Mouse (Mus musculus) CH12.LX (cell line): Measurements from ENCODE around the gene Ptprg. TPM values are rescaled to one million over a fixed set of nuclear protein-coding genes. Genes with fewer than 3 reads are reported as not detected.

Source experiments
- DNase-seq: peaks from one replicate; pipeline ENCODE4 v3.0.0-alpha.2; 2013; ENCODE audit errors: extremely low read depth
- H3K27ac ChIP-seq: 2 replicates; pipeline ENCODE4 v1.5.1; 2012; ENCODE audit warnings: low read depth, mild to moderate bottlenecking, control low read depth, moderate library complexity; ENCODE audit not compliant: insufficient read depth
- H3K27me3 ChIP-seq: replicated peaks from 2 replicates; pipeline ENCODE3; 2012; ENCODE audit warnings: inconsistent platforms
- H3K36me3 ChIP-seq, 2 experiments: replicated peaks in 1 of 2; 2 replicates each; pipeline versions ENCODE3 to v1.6.1; 2012; ENCODE audit warnings: inconsistent platforms in 1 of 2, low read length in 1 of 2, mild to moderate bottlenecking in 1 of 2, mixed read lengths in 1 of 2, moderate library complexity in 1 of 2; ENCODE audit not compliant: control insufficient read depth in 1 of 2, insufficient read depth in 1 of 2
- H3K4me1 ChIP-seq, 2 experiments: 2 replicates each; pipeline ENCODE4 v1.6.1; 2012; ENCODE audit warnings: inconsistent platforms in 1 of 2, moderate library complexity in 1 of 2; ENCODE audit not compliant: insufficient read depth in 2 of 2, control insufficient read depth in 1 of 2
- H3K4me2 ChIP-seq: 2 replicates; pipeline ENCODE4 v1.6.1; 2012; ENCODE audit warnings: low read depth, mild to moderate bottlenecking, control low read depth; ENCODE audit not compliant: poor library complexity, insufficient read depth, severe bottlenecking
- H3K4me3 ChIP-seq, 3 experiments: fragments of 150-350 bp in 1 of 3; sonication (generic) in 1 of 3; replicated peaks in 1 of 3; 2 replicates each; pipeline versions ENCODE3 to v1.5.1; 2011 to 2012; ENCODE audit warnings: low read depth in 2 of 3, low read length in 2 of 3, mild to moderate bottlenecking in 2 of 3, moderate library complexity in 2 of 3, control low read depth in 1 of 3, improper control_type of control experiment in 1 of 3, inconsistent platforms in 1 of 3, mixed read lengths in 1 of 3; ENCODE audit not compliant: poor library complexity in 1 of 3
- H3K79me2 ChIP-seq: replicated peaks from 2 replicates; pipeline ENCODE4 v1.6.1; 2012; ENCODE audit warnings: mild to moderate bottlenecking, moderate library complexity; ENCODE audit not compliant: control insufficient read depth, poor library complexity, insufficient read depth, severe bottlenecking; ENCODE audit errors: extremely low read depth
- H3K9ac ChIP-seq: 2 replicates; pipeline ENCODE4 v1.6.1; 2012; ENCODE audit warnings: low read depth, mild to moderate bottlenecking, control low read depth, moderate library complexity; ENCODE audit not compliant: insufficient read depth
- H3K9me3 ChIP-seq: replicated peaks from 2 replicates; pipeline ENCODE3; 2012; ENCODE audit warnings: low read length, inconsistent platforms, mixed read lengths
- CHD2 ChIP-seq: IDR thresholded peaks from 2 replicates; pipeline ENCODE4 v1.6.1; 2011; ENCODE audit warnings: low read length, improper control_type of control experiment
- CTCF ChIP-seq, 2 experiments: IDR thresholded peaks in 1 of 2; conservative IDR thresholded peaks in 1 of 2; 2 replicates each; pipeline ENCODE4 v1.5.1; 2011 to 2012; ENCODE audit warnings: low read depth in 2 of 2, low read length in 2 of 2, improper control_type of control experiment in 1 of 2, inconsistent platforms in 1 of 2, mild to moderate bottlenecking in 1 of 2, moderate library complexity in 1 of 2
- ELF1 ChIP-seq: IDR thresholded peaks from 2 replicates; pipeline ENCODE4 v1.6.1; 2014; ENCODE audit warnings: low read depth, mild to moderate bottlenecking, inconsistent platforms, low read length, improper control_type of control experiment
- GABPA ChIP-seq: IDR thresholded peaks from 2 replicates; pipeline ENCODE4 v1.6.1; 2012; ENCODE audit warnings: low read depth, low read length, improper control_type of control experiment, inconsistent platforms; ENCODE audit not compliant: insufficient replicate concordance
- HCFC1 ChIP-seq: IDR thresholded peaks from 2 replicates; pipeline ENCODE4 v1.6.1; 2012; ENCODE audit warnings: low read depth, mild to moderate bottlenecking, inconsistent platforms, low read length, improper control_type of control experiment
- JUN ChIP-seq: IDR thresholded peaks from 2 replicates; pipeline ENCODE4 v1.6.1; 2011; ENCODE audit warnings: low read depth, mild to moderate bottlenecking, low read length, improper control_type of control experiment, moderate library complexity; ENCODE audit not compliant: insufficient read depth
- JUND ChIP-seq: conservative IDR thresholded peaks from 2 replicates; pipeline ENCODE4 v1.6.1; 2011; ENCODE audit warnings: low read depth, low read length, improper control_type of control experiment
- KAT2A ChIP-seq: IDR thresholded peaks from 2 replicates; pipeline ENCODE4 v1.6.1; 2012; ENCODE audit warnings: low read length, improper control_type of control experiment, inconsistent platforms; ENCODE audit not compliant: insufficient replicate concordance
- MAFK ChIP-seq: IDR thresholded peaks from 2 replicates; pipeline ENCODE4 v1.6.1; 2011; ENCODE audit warnings: low read length, improper control_type of control experiment; ENCODE audit not compliant: insufficient replicate concordance
- MAZ ChIP-seq: IDR thresholded peaks from 2 replicates; pipeline ENCODE4 v1.6.1; 2012; ENCODE audit warnings: low read depth, mild to moderate bottlenecking, inconsistent platforms, low read length, improper control_type of control experiment, moderate library complexity
- MXI1 ChIP-seq: IDR thresholded peaks from 2 replicates; pipeline ENCODE4 v1.6.1; 2011; ENCODE audit warnings: mild to moderate bottlenecking, low read depth, low read length, improper control_type of control experiment
- MYC ChIP-seq: IDR thresholded peaks from 2 replicates; pipeline ENCODE4 v1.6.1; 2011; ENCODE audit warnings: low read depth, mild to moderate bottlenecking, improper control_type of control experiment, low read length
- NRF1 ChIP-seq: IDR thresholded peaks from 2 replicates; pipeline ENCODE4 v1.6.1; 2014; ENCODE audit warnings: low read depth, mild to moderate bottlenecking, inconsistent platforms, low read length, improper control_type of control experiment, moderate library complexity
- PAX5 ChIP-seq: IDR thresholded peaks from 2 replicates; pipeline ENCODE4 v1.6.1; 2012; ENCODE audit warnings: low read length, inconsistent platforms, mixed read lengths
- POLR2A ChIP-seq: IDR thresholded peaks from 2 replicates; pipeline ENCODE4 v1.6.1; 2011; ENCODE audit warnings: low read depth, mild to moderate bottlenecking, improper control_type of control experiment, low read length
- RCOR1 ChIP-seq: conservative IDR thresholded peaks from 2 replicates; pipeline ENCODE4 v1.6.1; 2012; ENCODE audit warnings: low read depth, mild to moderate bottlenecking, inconsistent platforms, low read length, improper control_type of control experiment
- SIN3A ChIP-seq: IDR thresholded peaks from 2 replicates; pipeline ENCODE4 v1.6.1; 2012; ENCODE audit warnings: low read length, improper control_type of control experiment, inconsistent platforms
- TCF12 ChIP-seq: IDR thresholded peaks from 2 replicates; pipeline ENCODE4 v1.6.1; 2014; ENCODE audit warnings: low read depth, mild to moderate bottlenecking, inconsistent platforms, low read length, improper control_type of control experiment
- USF1 ChIP-seq: IDR thresholded peaks from 2 replicates; pipeline ENCODE4 v1.6.1; 2014; ENCODE audit warnings: low read depth, mild to moderate bottlenecking, inconsistent platforms, low read length, improper control_type of control experiment
- ZKSCAN1 ChIP-seq: IDR thresholded peaks from 2 replicates; pipeline ENCODE4 v1.6.1; 2012; ENCODE audit warnings: low read depth, inconsistent platforms, low read length, improper control_type of control experiment, borderline replicate concordance
- ZMIZ1 ChIP-seq: IDR thresholded peaks from 2 replicates; pipeline ENCODE4 v1.6.1; 2012; ENCODE audit warnings: low read depth, mild to moderate bottlenecking, inconsistent platforms, low read length, improper control_type of control experiment
- dilution Hi-C: fragments of 300-500 bp; cut with MboI; formaldehyde crosslinking; loops from 2 replicates; pipeline ENCODE4 v1.14.3; 2020; ENCODE audit warnings: low sequenced_read_pairs; ENCODE audit not compliant: extremely low pct_unique_long_range_greater_than_20kb, extremely low pct_ligation_motif_present
- in situ Hi-C: fragments of 300-500 bp; cut with MboI; formaldehyde crosslinking; loops from 3 replicates; pipeline ENCODE4 v1.14.3; 2019; ENCODE audit warnings: low sequenced_read_pairs, low pct_ligation_motif_present, low pct_unique_long_range_greater_than_20kb, mixed read lengths
- polyA plus RNA-seq: library from polyadenylated mRNA; unstranded; fragments of >175 nt; gene quantifications from 2 replicates; pipeline ENCODE4 v1.2.1, GENCODE M21; 2012; ENCODE audit warnings: low read depth; ENCODE audit not compliant: insufficient read length
- total RNA-seq, 2 experiments: library from RNA; depleted of rRNA; stranded (reverse); fragments of 300-350 nt in 1 of 2; fragments of >200 nt in 1 of 2; gene quantifications; 2 replicates each; pipeline ENCODE4 v1.2.3; 2012 to 2014

Gene Ptprg
- total and polyA plus RNA-seq, 3 experiments: 0.08 TPM; not detected in 2

- no peak for DNase-seq
- H3K9ac ChIP-seq: no peak overlapping the region
- in situ Hi-C loops (no loop called here), dilution Hi-C loops (no loop called here)
- peaks cover 50% of the 10 kb centered on the region for H3K9me3 ChIP-seq
- no peaks in the 10 kb centered on the region for H3K4me1 ChIP-seq
- no peak for TF ChIP-seq SIN3A
- TF ChIP-seq ZKSCAN1: no peak
- no peak for TF ChIP-seq POLR2A
- no peak for TF ChIP-seq JUN
- TF ChIP-seq CHD2: no peak
- H3K36me3 ChIP-seq: no peaks in the 10 kb centered on the region
- no peak overlapping the region for H3K4me2 ChIP-seq
- no peaks in the 10 kb centered on the region for H3K79me2 ChIP-seq
- no peaks in the 10 kb centered on the region for H3K27me3 ChIP-seq
- no peak overlapping the region for H3K27ac ChIP-seq
- H3K4me3 ChIP-seq: no peak overlapping the region
These were observed 311.5 kb downstream of the Ptprg start for GRCm38 (mm10) chr14:11864840-11865239.

GRCm38 (mm10) chr14:11865332-11865731 is 312.0 kb downstream of the Ptprg start:
- in situ Hi-C loops (no loop called here), dilution Hi-C loops (no loop called here)
- H3K9ac ChIP-seq: no peak overlapping the region
- H3K4me2 ChIP-seq: no peak overlapping the region
- no peaks in the 10 kb centered on the region for H3K36me3 ChIP-seq
- H3K79me2 ChIP-seq: no peaks in the 10 kb centered on the region
- H3K4me1 ChIP-seq: no peaks in the 10 kb centered on the region
- peaks cover 52% of the 10 kb centered on the region for H3K9me3 ChIP-seq
- no peak overlapping the region for H3K27ac ChIP-seq
- no peak for DNase-seq
- TF ChIP-seq MXI1 (no peak), HCFC1 (no peak)
- H3K27me3 ChIP-seq: no peaks in the 10 kb centered on the region
- no peak overlapping the region for H3K4me3 ChIP-seq

- DNase-seq: no peak
- Histone ChIP-seq H3K27ac (no peak overlapping the region), H3K9me3 (peaks cover 51% of the 10 kb centered on the region), H3K4me1 (no peaks in the 10 kb centered on the region), H3K36me3 (no peaks in the 10 kb centered on the region), H3K9ac (no peak overlapping the region), H3K4me3 (no peak overlapping the region), H3K27me3 (no peaks in the 10 kb centered on the region), H3K79me2 (no peaks in the 10 kb centered on the region), H3K4me2 (no peak overlapping the region)
- TF ChIP-seq MAFK (no peak), CTCF (conservative IDR thresholded peaks at IDR 0.05 in 1 of 2, IDR thresholded peaks at IDR 0.05 in 1 of 2; ENCODE audit: low read depth in 2 of 2, low read length in 2 of 2) (no peak), MAZ (no peak), TCF12 (no peak), PAX5 (no peak), NRF1 (no peak), KAT2A (no peak), ZMIZ1 (no peak), GABPA (no peak), MYC (no peak), USF1 (no peak), POLR2A (no peak), RCOR1 (no peak), JUND (no peak), CHD2 (no peak), ELF1 (no peak)
- in situ Hi-C loops (no loop called here), dilution Hi-C loops (no loop called here)
These were observed 312.5 kb downstream of the Ptprg start for GRCm38 (mm10) chr14:11865872-11866271.
